ENCODE assay signal across 16 mouse cellular contexts in genomic region chr15:103371208-103371607, GRCm38 (mm10). TPM values are rescaled to one million over a fixed set of nuclear protein-coding genes. Genes with fewer than 3 reads are reported as not detected.
A peak's percentile ranks its signal among the peaks of the same experiment; 100 is the strongest.
DNase-seq lines count a peak whose midpoint lies in the region; ATAC-seq and TF ChIP-seq lines count a peak whose summit lies in the region.
"Had no signal": no experiment of that assay in that cellular context is flagged by ENCODE, and none has a peak within 500 bp of the region (broad histone marks: within the 10 kb centered on the region; RNA-seq: fewer than 3 reads in every experiment).

No protein-coding gene starts in this region.

- H3K79me2 ChIP-seq in heart, adult 2 months (replicated peaks; ENCODE audit: control insufficient read depth, insufficient read depth, low read length) = peaks cover 1% of the 10 kb centered on the region

- intact Hi-C loops in heart, adult 2 months (cut with DNase I) = no loop called here
- intact Hi-C loops in gastrocnemius, postnatal 14 days (cut with DNase I; ENCODE audit: low total_unique reads) = no loop called here

- peak in 1 of 2 experiments; percentile 46 for DNase-seq in heart, adult 2 months
- DNase-seq in NIH3T3 (ENCODE audit: low read depth) = peak; percentile 73
- peak; percentile 49 for DNase-seq in gastrocnemius, postnatal 14 days
- peak; percentile 63 for DNase-seq in limb, embryonic 14.5 days (ENCODE audit: low spot score)
- DNase-seq in layer of hippocampus, adult 8-10 months (ENCODE audit: low spot score in 2 of 2) = no peak
- DNase-seq in ovary, postnatal 14 days (ENCODE audit: low spot score) = no peak
- no peak for DNase-seq in spleen, postnatal 4 days (ENCODE audit: low spot score in 2 of 2)
- DNase-seq: adrenal gland, adult 2 months; right cerebral cortex, postnatal 14 days had no signal

- H3K4me3 ChIP-seq in heart, adult 2 months = no peak overlapping the region
- H3K4me3 ChIP-seq in heart, embryonic 11.5 days (ENCODE audit: low read depth, low read length) = no peak overlapping the region
- H3K4me3 ChIP-seq in limb, embryonic 14.5 days (replicated peaks; ENCODE audit: low read length) = no peak overlapping the region
- H3K4me3 ChIP-seq: lung, embryonic 15.5 days; midbrain, embryonic 13.5 days had no signal

- H3K4me2 ChIP-seq in heart, embryonic 11.5 days = no peak overlapping the region
- H3K4me2 ChIP-seq in limb, embryonic 14.5 days (replicated peaks; ENCODE audit: low read depth, low read length, severe bottlenecking) = no peak overlapping the region
- H3K4me2 ChIP-seq: lung, embryonic 15.5 days; midbrain, embryonic 13.5 days had no signal

- ATAC-seq in heart, embryonic 11.5 days (replicated peaks; ENCODE audit: insufficient number of reproducible peaks, low FRiP score, low TSS enrichment) = no peak
- peak; percentile 34; the same call in 1 of the 2 replicates for ATAC-seq in limb, embryonic 14.5 days (ENCODE audit: low FRiP score, low read depth)
- ATAC-seq: forebrain, embryonic 16.5 days; midbrain, embryonic 13.5 days; Patski had no signal

- no peak overlapping the region for H3K9ac ChIP-seq in heart, adult 2 months (ENCODE audit: low read depth, low read length)
- no peak overlapping the region for H3K9ac ChIP-seq in heart, embryonic 11.5 days (ENCODE audit: low read depth, low read length)
- H3K9ac ChIP-seq in limb, embryonic 14.5 days (ENCODE audit: low read depth, low read length, severe bottlenecking) = no peak overlapping the region
- H3K9ac ChIP-seq: lung, embryonic 15.5 days; midbrain, embryonic 13.5 days had no signal

- no peak for TF ChIP-seq CTCF in heart, adult 2 months (IDR thresholded peaks at IDR 0.05)

- WGBS in heart, adult 2 months = 19% methylated on average over 2 of the region's 2 CpGs
- 26% methylated on average over 2 of the region's 2 CpGs for WGBS in heart, embryonic 11.5 days (ENCODE audit: insufficient replicate concordance)
- 10% methylated on average over 2 of the region's 2 CpGs for WGBS in limb, embryonic 14.5 days

- H3K9me3 ChIP-seq in heart, embryonic 11.5 days (replicated peaks; ENCODE audit: control insufficient read depth, low read length) = no peaks in the 10 kb centered on the region
- H3K9me3 ChIP-seq in limb, embryonic 14.5 days (ENCODE audit: control insufficient read depth, low read length) = no peaks in the 10 kb centered on the region
- H3K9me3 ChIP-seq: lung, embryonic 15.5 days; midbrain, embryonic 13.5 days had no signal

- TF ChIP-seq EP300 in heart, adult 2 months (IDR thresholded peaks at IDR 0.05; ENCODE audit: insufficient read depth, low read depth, low read length) = 0 out of 2 replicates have a peak, but pooled peaks have one; percentile 21

- peaks cover 19% of the 10 kb centered on the region for H3K4me1 ChIP-seq in heart, adult 2 months (ENCODE audit: control insufficient read depth, insufficient read depth, low read length)
- peaks cover 29% of the 10 kb centered on the region for H3K4me1 ChIP-seq in heart, embryonic 11.5 days (ENCODE audit: control insufficient read depth, insufficient read depth, low read length)
- H3K4me1 ChIP-seq in limb, embryonic 14.5 days (ENCODE audit: control insufficient read depth, insufficient read depth, low read length) = peaks cover 23% of the 10 kb centered on the region

- H3K27me3 ChIP-seq in heart, adult 2 months (ENCODE audit: control insufficient read depth, insufficient read depth, low read length) = no peaks in the 10 kb centered on the region
- H3K27me3 ChIP-seq in heart, embryonic 11.5 days (ENCODE audit: control insufficient read depth, insufficient read depth, low read length) = no peaks in the 10 kb centered on the region
- H3K27me3 ChIP-seq in limb, embryonic 14.5 days (ENCODE audit: control insufficient read depth, insufficient read depth, low read length) = no peaks in the 10 kb centered on the region
- H3K27me3 ChIP-seq: lung, embryonic 15.5 days; Patski had no signal

- H3K36me3 ChIP-seq in heart, adult 2 months (ENCODE audit: control insufficient read depth, insufficient read depth, low read length) = peaks cover 3% of the 10 kb centered on the region; the same call in 1 of the 2 replicates
- H3K36me3 ChIP-seq in heart, embryonic 11.5 days (ENCODE audit: control insufficient read depth, insufficient read depth, low read length) = no peaks in the 10 kb centered on the region
- H3K36me3 ChIP-seq in limb, embryonic 14.5 days (ENCODE audit: control insufficient read depth, insufficient read depth, low read length) = no peaks in the 10 kb centered on the region
- H3K36me3 ChIP-seq: lung, embryonic 15.5 days; midbrain, embryonic 13.5 days had no signal

- H3K27ac ChIP-seq in heart, adult 2 months = peak overlapping the region; percentile 26
- no peak overlapping the region for H3K27ac ChIP-seq in heart, embryonic 11.5 days (ENCODE audit: low read depth, low read length)
- peak overlapping the region; percentile 21; the same call in 1 of the 2 replicates for H3K27ac ChIP-seq in limb, embryonic 14.5 days (replicated peaks; ENCODE audit: low read depth, low read length)
- H3K27ac ChIP-seq: lung, embryonic 15.5 days; midbrain, embryonic 13.5 days had no signal

- no peak for TF ChIP-seq POLR2A in heart, adult 2 months (IDR thresholded peaks at IDR 0.05; ENCODE audit: insufficient read depth, low read depth, low read length)
- TF ChIP-seq POLR2A in limb, embryonic 14.5 days (IDR thresholded peaks at IDR 0.05; ENCODE audit: borderline replicate concordance, extremely low read depth, insufficient read depth, insufficient read length) = no peak

RNA-seq across cellular contexts. Expression of gene Itga5, which starts 4.6 kb away (rescaled TPM):
- 10 to 100 TPM; 36.4 to 36.7 TPM for total RNA-seq in heart, adult 2 months (2021)
- 38.6 and 44.6 TPM in 2 replicates for polyA plus RNA-seq in heart, adult 2 months (2012; rRNA removed)
- polyA plus RNA-seq in heart, embryonic 11.5 days (2014; fragmentation: Nextera tagmentation; extraction: Ambion mirVana) = 66.4 and 82.7 TPM in 2 replicates
- 10 to 100 TPM; 22.5 to 25.7 TPM for total RNA-seq in gastrocnemius, postnatal 14 days (2021)
- polyA plus RNA-seq in limb, embryonic 14.5 days (2012; rRNA removed) = 71.2 and 91.3 TPM in 2 replicates
- 63.4 and 66.5 TPM in 2 replicates for polyA plus RNA-seq in limb, embryonic 14.5 days (2014; fragmentation: Nextera tagmentation; extraction: Ambion mirVana)
- total RNA-seq in layer of hippocampus, adult 8-10 months (2022) = 1 to 10 TPM; 1.8 to 4.8 (median 2.9) TPM

RNA-seq across cellular contexts. Expression of gene Zfp385a, which starts 31.3 kb away (rescaled TPM):
- total RNA-seq in heart, adult 2 months (2021) = 10 to 100 TPM; 10.1 to 10.4 TPM
- 7.3 and 12.0 TPM in 2 replicates for polyA plus RNA-seq in heart, adult 2 months (2012; rRNA removed)
- 10.2 and 11.6 TPM in 2 replicates for polyA plus RNA-seq in heart, embryonic 11.5 days (2014; fragmentation: Nextera tagmentation; extraction: Ambion mirVana)
- 10 to 100 TPM; 31.3 to 32.1 TPM for total RNA-seq in gastrocnemius, postnatal 14 days (2021)
- 23.4 and 28.8 TPM in 2 replicates for polyA plus RNA-seq in limb, embryonic 14.5 days (2012; rRNA removed)
- 16.4 and 19.1 TPM in 2 replicates for polyA plus RNA-seq in limb, embryonic 14.5 days (2014; fragmentation: Nextera tagmentation; extraction: Ambion mirVana)
- 10 to 100 TPM; 37.9 to 55.5 (median 47.0) TPM for total RNA-seq in layer of hippocampus, adult 8-10 months (2022)

RNA-seq across cellular contexts. Expression of gene Gtsf1, which starts 59.1 kb away (rescaled TPM):
- total RNA-seq in heart, adult 2 months (2021) = not detected
- 0.51 and 0.64 TPM in 2 replicates for polyA plus RNA-seq in heart, adult 2 months (2012; rRNA removed)
- polyA plus RNA-seq in heart, embryonic 11.5 days (2014; fragmentation: Nextera tagmentation; extraction: Ambion mirVana) = 38.0 and 38.5 TPM in 2 replicates
- not detected for total RNA-seq in gastrocnemius, postnatal 14 days (2021)
- 0.10 TPM in 1 of 2 replicates, not detected in the other for polyA plus RNA-seq in limb, embryonic 14.5 days (2012; rRNA removed)
- polyA plus RNA-seq in limb, embryonic 14.5 days (2014; fragmentation: Nextera tagmentation; extraction: Ambion mirVana) = not detected in 2 replicates
- total RNA-seq in layer of hippocampus, adult 8-10 months (2022) = not detected
- total RNA-seq: adrenal gland, adult 2 months had no signal
- polyA plus RNA-seq: adrenal gland, adult 2 months; forebrain, embryonic 16.5 days; hindbrain, embryonic 11.5 days; midbrain, embryonic 13.5 days; neural tube, embryonic 14.5 days; Patski had no signal

Comparison
In these comparisons a context has a peak if more than half of its experiments do, and no peak if none do; other contexts are left out.
1. DNase-seq: peak in NIH3T3 (single experiment), gastrocnemius, postnatal 14 days (single experiment) and limb, embryonic 14.5 days (single experiment); none in layer of hippocampus, adult 8-10 months (0 of 2), ovary, postnatal 14 days (single experiment) and spleen, postnatal 4 days (0 of 2).
2. RNA of gene Itga5, which starts 4.6 kb away (total RNA-seq): 36.4 to 36.7 TPM in heart, adult 2 months and 22.5 to 25.7 TPM in gastrocnemius, postnatal 14 days; 1.8 to 4.8 TPM in layer of hippocampus, adult 8-10 months; every median in the first group is over 4 times any median in the second.